Mouse (Mus musculus) stomach, embryonic 15.5 days (tissue): ENCODE data around the gene Cfap77. TPM values are rescaled to one million over a fixed set of nuclear protein-coding genes. Genes with fewer than 3 reads are reported as not detected.

Source experiments
- ATAC-seq: fragments of 200-750 bp; cut with Nextera tagmentation; 2 replicates; pipeline ENCODE4 v1.8.0; 2017; ENCODE audit warnings: low read depth, moderate number of reproducible peaks, moderate TSS enrichment; ENCODE audit not compliant: insufficient read depth, low FRiP score
- H3K27ac ChIP-seq: fragments of 300-500 bp; sonication (generic); 2 replicates; pipeline ENCODE4 v1.5.1; 2015; ENCODE audit warnings: mild to moderate bottlenecking, inconsistent platforms
- H3K27me3 ChIP-seq: fragments of 300-500 bp; sonication (generic); replicated peaks from 2 replicates; pipeline ENCODE4 v1.6.1; 2015; ENCODE audit warnings: inconsistent platforms
- H3K36me3 ChIP-seq: fragments of 300-500 bp; sonication (generic); 2 replicates; pipeline ENCODE4 v1.6.1; 2015; ENCODE audit warnings: inconsistent platforms
- H3K4me1 ChIP-seq: fragments of 300-500 bp; sonication (generic); 2 replicates; pipeline ENCODE4 v1.6.1; 2015; ENCODE audit warnings: inconsistent platforms
- H3K4me2 ChIP-seq: fragments of 300-500 bp; sonication (generic); 2 replicates; pipeline ENCODE4 v1.6.1; 2015; ENCODE audit warnings: mild to moderate bottlenecking, inconsistent platforms
- H3K4me3 ChIP-seq: fragments of 300-500 bp; sonication (generic); replicated peaks from 2 replicates; pipeline ENCODE4 v1.5.1; 2015; ENCODE audit warnings: inconsistent platforms
- H3K9ac ChIP-seq: fragments of 300-500 bp; sonication (generic); 2 replicates; pipeline ENCODE4 v1.6.1; 2015; ENCODE audit warnings: inconsistent platforms
- H3K9me3 ChIP-seq: fragments of 300-500 bp; sonication (generic); 2 replicates; pipeline ENCODE4 v1.6.1; 2016; ENCODE audit warnings: inconsistent platforms
- WGBS: fragments of 180-500 bp; shearing (Covaris S2); methylation state at CpG from one replicate; pipeline ENCODE4 v1.1.7; 2015; 5-methylcytosine and 5-hydroxymethylcytosine counted together
- polyA plus RNA-seq: library from polyadenylated mRNA; unstranded; fragments of >200 nt; fragmentation: Nextera tagmentation; extraction: Ambion mirVana; gene quantifications from 2 replicates; pipeline ENCODE4 v1.2.1, GENCODE M21; 2015

The Cfap77 gene
- polyA plus RNA-seq, 1 experiment from 2014 or later, result 0.39 TPM

DNA sequence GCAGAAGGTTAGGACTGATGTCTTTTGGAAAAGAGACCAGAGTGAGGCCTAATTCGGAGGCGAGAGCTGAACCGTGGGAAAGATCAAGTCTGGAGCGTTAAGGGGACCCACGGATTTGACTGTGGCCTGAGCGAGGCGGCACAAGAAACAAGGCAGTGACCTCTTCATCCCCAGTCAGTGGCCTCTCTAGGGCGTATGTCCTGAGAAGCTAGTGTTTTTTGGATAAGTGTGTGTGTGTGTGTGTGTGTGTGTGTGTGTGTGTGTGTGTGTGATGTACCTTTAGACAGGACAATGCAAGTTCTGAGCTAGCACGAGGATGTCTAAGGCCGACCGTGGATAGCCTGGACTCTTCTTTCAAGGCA is 137.7 kb downstream of the Cfap77 start:
- H3K9ac ChIP-seq, result no peak overlapping the region
- H3K27ac ChIP-seq, result no peak overlapping the region
- no peaks in the 10 kb centered on the region for H3K9me3 ChIP-seq
- WGBS, result 7% methylated on average over 11 of the region's 11 CpGs
- no peaks in the 10 kb centered on the region for H3K36me3 ChIP-seq
- ATAC-seq, result no peak
- no peak overlapping the region for H3K4me2 ChIP-seq
- H3K4me3 ChIP-seq, result no peak overlapping the region
- H3K4me1 ChIP-seq, result 0 out of 2 replicates have a peak, but pooled peaks cover 4% of the 10 kb centered on the region
- H3K27me3 ChIP-seq, result peaks cover 83% of the 10 kb centered on the region

DNA sequence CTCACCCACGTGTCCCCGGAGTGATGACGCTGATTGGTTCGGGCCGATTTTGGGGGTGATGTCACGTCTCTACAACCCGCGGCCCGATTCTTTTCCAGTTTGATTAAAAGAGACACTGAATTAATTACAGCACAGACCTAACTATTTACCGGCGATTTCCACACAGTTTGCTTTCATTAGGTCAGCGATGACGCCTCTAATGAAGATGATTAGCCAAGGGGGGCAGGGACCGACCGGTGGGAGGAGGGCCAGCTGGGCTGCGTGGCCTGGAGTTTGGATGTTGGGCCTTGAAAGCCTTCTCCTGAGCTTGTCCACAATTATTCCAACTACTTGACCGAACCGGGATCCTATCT is 138.4 kb downstream of the Cfap77 start, which contains the start of gene Barhl1:
Barhl1 (minus strand) TSS at position 156 of the 353 bp plus-strand sequence.
- H3K9me3 ChIP-seq, result no peaks in the 10 kb centered on the region
- peak within 1 kb of the TSS; percentile 23; the same call in 1 of the 2 replicates for H3K4me2 ChIP-seq
- 2% methylated on average over 18 of the region's 18 CpGs for WGBS
- no peaks in the 10 kb centered on the region for H3K36me3 ChIP-seq
- H3K4me3 ChIP-seq, result no peak within 1 kb of the TSS
- ATAC-seq, result no peak
- H3K9ac ChIP-seq, result no peak within 1 kb of the TSS
- H3K27me3 ChIP-seq, result peaks cover 87% of the 10 kb centered on the region
- H3K4me1 ChIP-seq, result 0 out of 2 replicates have a peak, but pooled peaks cover 4% of the 10 kb centered on the region
- H3K27ac ChIP-seq, result no peak within 1 kb of the TSS

DNA sequence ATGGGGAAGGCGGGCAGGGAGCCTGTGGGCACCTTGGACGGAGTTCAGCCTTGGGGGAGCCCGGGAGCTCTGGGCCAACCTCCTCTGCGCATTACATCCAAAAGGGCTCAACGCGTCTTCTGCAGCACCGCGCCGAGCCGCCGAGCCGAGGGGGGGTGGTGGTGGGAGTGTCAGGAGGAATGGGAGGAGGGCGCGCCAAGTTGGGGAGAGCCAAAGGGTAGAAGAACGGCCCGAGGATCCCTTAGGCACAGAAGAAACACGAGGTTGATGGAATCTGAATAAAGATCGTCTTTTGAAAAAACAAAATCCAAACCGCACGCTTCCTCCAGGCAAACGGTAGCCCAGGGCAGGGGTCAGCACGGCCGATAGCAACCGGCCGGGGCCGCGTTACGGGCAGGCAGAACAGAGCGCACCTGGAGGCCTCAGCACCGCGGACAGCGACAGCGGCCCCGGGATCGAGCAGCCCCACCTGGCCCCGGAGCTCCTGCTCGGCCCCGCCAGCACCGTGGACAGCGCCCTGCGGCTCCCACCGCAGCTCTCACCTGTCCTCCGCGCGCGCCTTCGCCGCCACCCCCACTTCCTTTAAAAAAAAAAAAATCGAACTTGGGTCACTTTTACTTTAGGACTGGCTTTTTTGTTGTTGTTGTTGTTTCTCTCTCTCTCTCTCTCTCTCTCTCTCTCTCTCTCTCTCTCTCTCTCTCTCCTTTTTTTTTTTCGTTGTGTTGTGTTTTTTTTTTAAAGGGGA is 138.9 kb downstream of the Cfap77 start:
- H3K36me3 ChIP-seq, result no peaks in the 10 kb centered on the region
- no peak overlapping the region for H3K9ac ChIP-seq
- WGBS, result 2% methylated on average over 49 of the region's 50 CpGs
- H3K4me1 ChIP-seq, result 0 out of 2 replicates have a peak, but pooled peaks cover 4% of the 10 kb centered on the region
- peak overlapping the region; percentile 23; the same call in 1 of the 2 replicates for H3K4me2 ChIP-seq
- no peak overlapping the region for H3K27ac ChIP-seq
- ATAC-seq, result peak; percentile 79
- H3K27me3 ChIP-seq, result peaks cover 91% of the 10 kb centered on the region
- no peaks in the 10 kb centered on the region for H3K9me3 ChIP-seq
- no peak overlapping the region for H3K4me3 ChIP-seq

DNA sequence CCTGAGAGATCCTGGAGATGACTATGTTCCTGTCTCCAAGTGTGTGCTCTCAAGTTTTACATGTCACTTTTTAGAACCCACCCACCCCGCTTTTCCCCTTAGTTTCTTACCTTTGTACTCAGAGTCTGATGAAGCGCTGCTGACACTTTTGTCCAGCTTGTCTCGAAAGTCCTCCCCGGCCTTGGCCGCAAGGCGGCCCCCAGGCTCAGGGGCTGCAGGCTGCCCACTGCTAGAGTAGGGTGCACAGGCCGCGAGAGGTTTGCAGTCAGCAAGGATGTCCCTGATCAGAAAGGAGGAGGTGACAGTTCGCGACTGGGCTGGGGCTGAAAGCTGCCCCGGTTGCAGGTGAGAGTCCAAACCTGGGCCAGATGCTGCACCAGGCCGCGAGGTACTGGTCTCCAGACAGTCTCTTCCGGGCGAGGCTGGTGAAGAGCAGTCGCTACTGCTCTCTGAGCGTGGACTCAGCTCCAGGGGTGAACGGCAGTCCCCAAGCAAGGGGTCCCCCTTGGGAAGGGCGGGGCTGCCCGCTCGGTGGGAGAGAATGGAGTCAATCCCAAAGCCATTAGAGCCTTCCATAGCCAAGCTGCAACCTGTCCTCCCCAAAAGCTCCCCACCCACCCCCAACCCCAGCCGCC is 139.6 kb downstream of the Cfap77 start:
- Histone ChIP-seq H3K36me3 (no peaks in the 10 kb centered on the region), H3K9ac (no peak overlapping the region), H3K4me1 (0 out of 2 replicates have a peak, but pooled peaks cover 4% of the 10 kb centered on the region), H3K27me3 (peaks cover 94% of the 10 kb centered on the region), H3K9me3 (no peaks in the 10 kb centered on the region), H3K27ac (no peak overlapping the region), H3K4me2 (no peak overlapping the region), H3K4me3 (no peak overlapping the region)
- WGBS, result 4% methylated on average over 22 of the region's 22 CpGs
- no peak for ATAC-seq

DNA sequence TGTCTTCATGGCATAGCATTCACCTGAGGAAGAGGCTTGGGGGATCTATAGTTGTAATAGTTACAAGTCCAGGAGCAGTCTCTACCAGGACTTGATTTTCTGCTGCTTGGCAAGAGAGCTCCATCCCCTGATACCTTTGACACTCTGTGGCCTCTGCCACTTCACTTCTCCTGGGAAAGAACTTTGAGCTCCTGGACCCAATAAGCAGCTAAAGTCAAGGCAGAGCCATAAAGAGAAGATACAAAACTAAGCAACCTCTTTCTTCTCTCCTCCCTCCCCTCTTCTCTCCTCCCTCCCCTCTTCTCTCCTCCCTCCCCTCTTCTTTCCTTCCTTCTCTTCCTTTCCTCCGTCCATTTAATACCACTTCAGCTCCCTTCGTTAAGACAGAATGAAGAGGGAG is 140.7 kb downstream of the Cfap77 start:
- H3K4me1 ChIP-seq, result peaks cover 7% of the 10 kb centered on the region; the same call in 1 of the 2 replicates
- ATAC-seq, result no peak

DNA sequence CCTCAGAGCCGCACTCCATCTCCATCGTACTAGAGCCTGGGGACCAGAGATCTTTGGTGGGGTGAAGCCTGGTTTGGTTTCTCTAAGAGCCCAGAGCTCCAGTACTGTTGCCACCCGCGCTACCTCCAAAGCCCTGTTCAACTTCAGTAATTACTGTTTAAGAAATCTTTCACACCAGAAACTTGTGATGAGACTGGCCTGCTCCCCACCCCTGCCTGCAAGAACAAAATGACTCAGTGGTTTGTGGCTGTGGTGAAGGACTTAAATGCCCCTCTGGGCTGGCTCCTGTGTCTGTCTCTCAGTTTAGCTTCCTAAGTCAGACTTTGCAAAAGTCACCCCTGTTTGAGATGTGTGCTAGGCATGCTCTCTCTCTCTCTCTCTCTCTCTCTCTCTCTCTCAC is 141.9 kb downstream of the Cfap77 start:
- H3K36me3 ChIP-seq, result no peaks in the 10 kb centered on the region
- peaks cover 97% of the 10 kb centered on the region for H3K27me3 ChIP-seq
- peaks cover 18% of the 10 kb centered on the region; the same call in 1 of the 2 replicates for H3K4me1 ChIP-seq
- no peak for ATAC-seq
- H3K4me3 ChIP-seq, result no peak overlapping the region
- no peak overlapping the region for H3K4me2 ChIP-seq
- under 1% methylated on average over 4 of the region's 4 CpGs for WGBS
- no peak overlapping the region for H3K9ac ChIP-seq
- H3K9me3 ChIP-seq, result no peaks in the 10 kb centered on the region
- H3K27ac ChIP-seq, result no peak overlapping the region

More for the DNA sequence above, 140.7 kb downstream of the Cfap77 start:
- Histone ChIP-seq H3K27me3 (peaks cover 97% of the 10 kb centered on the region), H3K9ac (no peak overlapping the region), H3K9me3 (no peaks in the 10 kb centered on the region), H3K4me2 (no peak overlapping the region), H3K36me3 (no peaks in the 10 kb centered on the region), H3K27ac (no peak overlapping the region), H3K4me3 (no peak overlapping the region)
- WGBS, result 9% methylated on average over 2 of the region's 2 CpGs

DNA sequence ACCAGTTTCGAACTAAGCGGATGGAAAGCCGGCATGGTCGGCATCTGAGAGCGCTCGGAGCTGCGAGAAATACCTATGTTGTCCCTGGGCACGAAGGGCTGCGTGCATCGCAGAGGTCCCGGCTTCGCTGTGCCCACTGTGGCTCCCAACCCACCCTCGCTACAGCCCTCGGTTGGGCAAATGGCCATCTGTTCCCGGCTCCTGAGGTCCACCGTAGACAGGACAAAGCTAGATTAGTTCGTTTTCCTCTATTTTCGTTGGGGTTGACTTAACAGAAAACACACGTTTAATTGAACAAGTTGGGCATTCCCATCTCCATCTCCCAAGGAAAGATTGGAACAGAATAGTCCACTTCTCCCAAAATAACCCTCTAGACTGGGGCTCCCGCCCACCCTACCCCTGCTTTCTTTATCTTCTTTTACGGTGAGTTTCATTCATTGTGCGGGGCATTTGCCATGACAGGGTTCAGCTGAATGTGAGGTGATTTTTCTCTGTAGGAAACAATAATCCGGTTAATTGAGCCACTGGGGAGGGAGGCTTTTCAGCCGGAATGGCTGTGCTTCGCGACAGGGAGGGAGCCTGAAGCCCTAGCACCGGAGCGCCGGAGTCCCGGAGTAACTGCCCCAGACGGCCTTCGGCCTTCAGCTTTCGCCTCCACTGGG is 142.7 kb downstream of the Cfap77 start:
- Histone ChIP-seq H3K4me2 (no peak overlapping the region), H3K4me1 (peaks cover 19% of the 10 kb centered on the region; the same call in 1 of the 2 replicates), H3K4me3 (no peak overlapping the region), H3K9ac (no peak overlapping the region), H3K27me3 (peaks cover 97% of the 10 kb centered on the region), H3K36me3 (no peaks in the 10 kb centered on the region), H3K27ac (no peak overlapping the region), H3K9me3 (no peaks in the 10 kb centered on the region)
- ATAC-seq, result no peak
- 2% methylated on average over 33 of the region's 33 CpGs for WGBS

DNA sequence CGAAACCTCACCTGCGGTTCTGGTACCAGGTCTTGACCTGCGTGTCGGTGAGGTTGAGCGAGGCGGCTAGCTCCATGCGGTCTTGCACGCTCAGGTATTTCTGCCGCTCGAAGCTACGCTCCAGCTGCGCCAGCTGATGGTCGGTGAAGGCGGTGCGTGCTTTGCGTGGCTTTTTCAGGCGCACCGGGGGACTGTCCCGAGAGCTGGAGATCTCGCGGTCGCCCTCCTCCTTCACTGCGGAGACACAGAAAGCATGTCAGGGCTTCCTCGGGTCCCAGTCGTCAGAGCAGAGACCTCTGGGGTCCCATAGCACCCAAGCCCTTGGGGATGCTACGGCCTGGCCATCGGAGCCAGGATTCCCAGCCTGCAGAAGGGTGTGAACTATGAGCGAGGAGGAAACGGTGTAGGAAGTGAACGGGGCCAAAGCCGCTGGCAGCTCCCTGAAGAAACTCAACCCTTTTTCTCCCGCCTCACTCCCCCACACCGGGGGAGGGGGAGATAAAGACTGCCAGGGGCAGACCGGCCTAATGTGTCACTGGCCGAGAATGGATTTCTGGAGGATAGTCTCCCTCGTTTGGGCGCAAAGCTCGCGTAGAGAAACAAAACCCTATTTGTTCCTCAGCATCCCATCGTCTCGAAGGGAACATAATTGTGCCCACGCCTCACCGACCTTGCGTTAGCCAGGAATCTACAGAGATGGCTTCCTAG is 143.4 kb downstream of the Cfap77 start:
- no peaks in the 10 kb centered on the region for H3K36me3 ChIP-seq
- no peak overlapping the region for H3K27ac ChIP-seq
- H3K4me2 ChIP-seq, result no peak overlapping the region
- H3K4me1 ChIP-seq, result peaks cover 18% of the 10 kb centered on the region; the same call in 1 of the 2 replicates
- no peak overlapping the region for H3K9ac ChIP-seq
- no peaks in the 10 kb centered on the region for H3K9me3 ChIP-seq
- ATAC-seq, result no peak
- WGBS, result 3% methylated on average over 44 of the region's 44 CpGs
- H3K4me3 ChIP-seq, result no peak overlapping the region
- peaks cover 95% of the 10 kb centered on the region for H3K27me3 ChIP-seq

DNA sequence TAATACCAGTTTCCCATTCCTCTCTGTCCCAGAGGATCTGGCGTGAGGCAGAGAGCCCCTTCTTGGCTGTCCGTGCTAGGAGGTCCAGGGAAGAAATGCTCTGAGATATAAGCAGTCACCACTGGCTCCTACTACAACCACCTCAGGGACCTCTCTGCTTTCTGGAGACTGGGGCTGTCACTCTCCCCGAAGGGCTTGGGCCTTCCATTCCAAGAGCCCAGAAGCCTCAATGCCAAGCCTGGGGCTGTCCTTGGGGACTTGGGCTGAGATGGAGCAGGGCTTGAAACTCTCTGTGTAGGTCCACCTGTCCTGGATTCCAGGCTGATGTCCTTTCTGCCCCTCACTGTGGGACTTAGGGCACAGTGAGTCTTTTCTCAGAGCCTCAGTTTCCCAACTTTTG is 144.0 kb downstream of the Cfap77 start:
- Histone ChIP-seq H3K27ac (no peak overlapping the region), H3K9me3 (no peaks in the 10 kb centered on the region), H3K27me3 (peaks cover 90% of the 10 kb centered on the region), H3K36me3 (no peaks in the 10 kb centered on the region), H3K9ac (no peak overlapping the region), H3K4me3 (no peak overlapping the region), H3K4me2 (no peak overlapping the region), H3K4me1 (peaks cover 16% of the 10 kb centered on the region; the same call in 1 of the 2 replicates)
- ATAC-seq, result no peak
- WGBS, result 12% methylated on average over 3 of the region's 3 CpGs

DNA sequence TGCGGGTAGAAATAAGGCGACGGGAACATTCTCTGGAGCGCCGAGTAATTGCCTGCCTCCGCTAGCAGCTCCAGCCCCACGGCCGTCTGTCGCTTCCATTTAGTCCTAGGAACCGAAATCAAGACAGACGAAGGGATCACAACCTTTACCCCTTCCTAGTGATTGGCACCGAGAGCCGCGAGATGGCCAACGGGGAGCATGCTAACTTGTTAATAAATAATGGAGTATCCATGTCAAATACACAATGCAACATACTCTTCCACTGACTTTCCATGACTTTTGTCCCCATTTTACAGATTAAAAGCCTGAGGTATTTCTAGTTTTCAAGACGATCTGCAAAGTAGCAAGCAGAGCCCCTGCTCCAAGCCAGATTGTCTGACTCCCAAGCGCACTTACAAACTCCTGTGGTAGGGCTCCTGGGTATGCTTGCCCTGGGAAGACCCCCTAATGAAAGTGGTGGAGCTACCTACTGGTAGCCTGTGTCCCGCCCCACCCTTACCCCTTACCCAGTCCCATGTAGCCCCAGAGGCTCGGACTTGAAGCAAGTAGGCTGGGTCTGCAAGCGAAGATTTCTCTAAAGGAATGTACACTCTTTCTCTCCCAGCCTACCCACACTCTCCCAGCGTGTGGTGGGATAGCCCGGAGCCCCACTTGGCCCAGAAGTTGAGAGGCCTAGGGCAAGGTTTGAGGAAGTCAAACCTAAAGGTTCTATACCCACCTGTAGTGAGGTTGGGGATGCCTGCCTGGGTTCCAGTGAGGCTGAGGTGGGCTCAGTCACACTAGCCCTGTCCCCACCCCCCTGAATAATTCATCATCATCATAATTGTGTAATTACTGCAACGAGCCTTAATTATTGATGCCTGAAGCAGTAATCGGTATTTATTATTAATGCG is 144.8 kb downstream of the Cfap77 start:
- H3K4me2 ChIP-seq, result no peak overlapping the region
- H3K9ac ChIP-seq, result no peak overlapping the region
- no peak overlapping the region for H3K27ac ChIP-seq
- peaks cover 16% of the 10 kb centered on the region; the same call in 1 of the 2 replicates for H3K4me1 ChIP-seq
- 10% methylated on average over 25 of the region's 25 CpGs for WGBS
- no peak overlapping the region for H3K4me3 ChIP-seq
- no peaks in the 10 kb centered on the region for H3K36me3 ChIP-seq
- H3K27me3 ChIP-seq, result peaks cover 82% of the 10 kb centered on the region
- no peak for ATAC-seq
- no peaks in the 10 kb centered on the region for H3K9me3 ChIP-seq
